Mouse (Mus musculus) heart, embryonic 11.5 days (tissue): ENCODE measurements around the gene Hsd17b13. TPM values are rescaled to one million over a fixed set of nuclear protein-coding genes. Genes with fewer than 3 reads are reported as not detected.
"Not testable (repeated sequence)": the region's sequence is repeated elsewhere in the genome, so short reads cannot be mapped to it uniquely, and the experiment has no call there.

ENCODE experiments used
- ATAC-seq: fragments of 200-750 bp; cut with Nextera tagmentation; replicated peaks from 2 replicates; pipeline ENCODE4 v1.8.0; 2017; ENCODE audit warnings: moderate library complexity; ENCODE audit not compliant: insufficient number of reproducible peaks, low FRiP score, low TSS enrichment
- H3K27ac ChIP-seq: fragments of 300-500 bp; sonication (generic); 2 replicates; pipeline ENCODE4 v1.5.1; 2014; ENCODE audit warnings: mild to moderate bottlenecking, low read depth, low read length
- H3K27me3 ChIP-seq: fragments of 300-500 bp; sonication (generic); 2 replicates; pipeline ENCODE4 v1.6.1; 2014; ENCODE audit warnings: mild to moderate bottlenecking, low read length, mixed read lengths; ENCODE audit not compliant: control insufficient read depth, insufficient read depth
- H3K36me3 ChIP-seq: fragments of 300-500 bp; sonication (generic); 2 replicates; pipeline ENCODE4 v1.6.1; 2014; ENCODE audit warnings: mild to moderate bottlenecking, low read length, moderate library complexity, mixed read lengths; ENCODE audit not compliant: control insufficient read depth, insufficient read depth
- H3K4me1 ChIP-seq: fragments of 300-500 bp; sonication (generic); 2 replicates; pipeline ENCODE4 v1.6.1; 2014; ENCODE audit warnings: low read length; ENCODE audit not compliant: control insufficient read depth, insufficient read depth
- H3K4me2 ChIP-seq: fragments of 300-500 bp; sonication (generic); 2 replicates; pipeline ENCODE4 v1.6.1; 2014; ENCODE audit warnings: mild to moderate bottlenecking, moderate library complexity
- H3K4me3 ChIP-seq: fragments of 300-500 bp; sonication (generic); 2 replicates; pipeline ENCODE4 v1.5.1; 2014; ENCODE audit warnings: low read depth, low read length
- H3K9ac ChIP-seq: fragments of 300-500 bp; sonication (generic); 2 replicates; pipeline ENCODE4 v1.6.1; 2014; ENCODE audit warnings: mild to moderate bottlenecking, low read depth, low read length, moderate library complexity
- H3K9me3 ChIP-seq: fragments of 300-500 bp; sonication (generic); replicated peaks from 2 replicates; pipeline ENCODE4 v1.6.1; 2016; ENCODE audit warnings: low read length; ENCODE audit not compliant: control insufficient read depth
- WGBS: fragments of 180-500 bp; shearing (Covaris S2); extraction: QIAGEN DNeasy Blood & Tissue Kit; methylation state at CpG from one replicate; pipeline ENCODE4 v1.1.7; 2014; ENCODE audit not compliant: insufficient replicate concordance; 5-methylcytosine and 5-hydroxymethylcytosine counted together
- polyA plus RNA-seq: library from polyadenylated mRNA; unstranded; fragments of >200 nt; fragmentation: Nextera tagmentation; extraction: Ambion mirVana; gene quantifications from 2 replicates; pipeline ENCODE4 v1.2.1, GENCODE M21; 2014

The Hsd17b13 gene
- polyA plus RNA-seq, 1 experiment from 2014 or later, result 0.20 TPM

DNA sequence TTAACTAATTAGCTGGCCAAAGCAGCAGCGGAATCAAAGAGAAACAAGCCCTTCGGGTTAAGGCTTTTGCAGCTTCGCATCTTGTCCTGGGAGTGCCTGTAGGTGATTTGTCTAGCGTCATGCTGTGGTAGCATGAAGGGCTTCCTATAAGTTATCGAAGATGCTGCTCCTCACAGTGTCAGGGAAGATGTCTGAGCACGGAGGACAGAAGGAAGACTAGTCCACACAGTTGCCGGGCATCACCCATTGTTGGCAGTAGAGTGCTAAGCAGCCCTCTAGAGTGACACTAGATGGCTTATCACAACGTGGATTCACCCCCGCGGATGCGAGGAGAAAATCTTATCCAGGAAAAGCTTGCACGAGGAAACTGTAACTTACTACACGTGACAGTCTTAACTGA is 4.4 kb downstream of the Hsd17b13 start:
- H3K9ac ChIP-seq, result no peak overlapping the region
- 58% methylated on average over 13 of the region's 13 CpGs for WGBS
- no peak overlapping the region for H3K4me3 ChIP-seq
- H3K9me3 ChIP-seq, result no peaks in the 10 kb centered on the region
- no peak overlapping the region for H3K27ac ChIP-seq
- no peaks in the 10 kb centered on the region for H3K4me1 ChIP-seq
- H3K27me3 ChIP-seq, result no peaks in the 10 kb centered on the region
- no peak for ATAC-seq
- no peaks in the 10 kb centered on the region for H3K36me3 ChIP-seq
- H3K4me2 ChIP-seq, result peak overlapping the region; percentile 41

DNA sequence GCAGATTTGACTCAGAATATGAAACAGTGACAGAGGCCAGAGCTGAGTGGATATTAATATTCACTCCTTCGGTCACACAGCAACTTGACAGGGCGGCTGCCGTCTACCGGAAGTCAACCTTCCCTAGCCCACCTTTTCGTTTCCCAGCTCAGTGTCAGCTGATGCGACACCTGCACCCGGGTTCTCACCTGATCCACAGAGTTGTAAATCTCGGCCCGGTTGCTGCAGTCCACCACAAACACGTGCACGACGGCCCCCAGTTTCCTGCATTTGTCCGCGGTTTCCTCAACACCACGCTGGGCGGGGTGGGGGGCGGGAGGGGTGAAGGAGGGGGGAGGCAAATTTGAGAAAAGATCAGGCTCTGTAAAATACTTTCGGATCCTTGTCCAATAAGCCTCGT is 4.8 kb downstream of the Hsd17b13 start:
- Histone ChIP-seq H3K4me2 (peak overlapping the region; percentile 41), H3K9me3 (no peaks in the 10 kb centered on the region), H3K4me3 (0 out of 2 replicates have a peak overlapping the region, but pooled peaks have one; percentile 10), H3K27ac (no peak overlapping the region), H3K4me1 (no peaks in the 10 kb centered on the region), H3K9ac (no peak overlapping the region), H3K27me3 (no peaks in the 10 kb centered on the region), H3K36me3 (no peaks in the 10 kb centered on the region)
- WGBS, result 46% methylated on average over 19 of the region's 19 CpGs
- ATAC-seq, result no peak

GRCm38 (mm10) chr5:103971051-103971450 is 6.2 kb downstream of the Hsd17b13 start:
- Histone ChIP-seq H3K36me3 (no peaks in the 10 kb centered on the region), H3K27me3 (no peaks in the 10 kb centered on the region), H3K4me3 (no peak overlapping the region), H3K4me2 (no peak overlapping the region), H3K27ac (no peak overlapping the region), H3K4me1 (no peaks in the 10 kb centered on the region), H3K9ac (no peak overlapping the region), H3K9me3 (no peaks in the 10 kb centered on the region)
- WGBS, result 54% methylated on average over 5 of the region's 5 CpGs
- ATAC-seq, result no peak

- WGBS, result 70% methylated on average over 1 of the region's 1 CpGs
Observed at GRCm38 (mm10) chr5:103962935-103963429, 14.2 kb downstream of the Hsd17b13 start.

DNA sequence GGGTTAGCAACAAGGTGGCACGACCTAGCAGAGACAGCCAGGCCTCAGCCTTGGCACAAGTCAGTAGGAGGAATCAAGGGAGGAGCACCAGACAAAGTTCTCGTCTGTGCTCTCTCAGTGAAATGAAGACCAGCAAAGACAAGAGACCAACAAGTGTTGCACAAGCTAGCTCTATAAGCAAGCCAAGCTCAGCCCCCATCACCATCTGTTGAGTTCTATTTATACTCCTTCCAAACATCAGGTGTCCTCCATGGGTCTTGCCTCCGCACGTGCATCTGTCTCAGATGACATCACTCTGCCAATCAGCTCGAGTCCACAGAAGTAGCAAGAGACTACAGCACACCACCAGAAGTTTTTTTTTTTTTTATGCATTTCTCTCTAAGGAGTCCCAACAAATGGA is 22.6 kb downstream of the Hsd17b13 start:
- no peaks in the 10 kb centered on the region for H3K27me3 ChIP-seq
- H3K9me3 ChIP-seq, result no peaks in the 10 kb centered on the region
- no peak overlapping the region for H3K4me2 ChIP-seq
- no peak for ATAC-seq
- H3K36me3 ChIP-seq, result no peaks in the 10 kb centered on the region
- H3K9ac ChIP-seq, result no peak overlapping the region
- no peaks in the 10 kb centered on the region for H3K4me1 ChIP-seq
- whole genome bisulfite sequencing, result 72% methylated on average over 5 of the region's 5 CpGs
- no peak overlapping the region for H3K4me3 ChIP-seq
- H3K27ac ChIP-seq, result no peak overlapping the region

More at GRCm38 (mm10) chr5:103962935-103963429, 14.2 kb downstream of the Hsd17b13 start:
- Histone ChIP-seq H3K9me3 (no peaks in the 10 kb centered on the region), H3K27ac (no peak overlapping the region), H3K27me3 (no peaks in the 10 kb centered on the region), H3K4me1 (no peaks in the 10 kb centered on the region), H3K9ac (no peak overlapping the region), H3K4me3 (no peak overlapping the region), H3K4me2 (no peak overlapping the region), H3K36me3 (no peaks in the 10 kb centered on the region)
- ATAC-seq, result no peak

DNA sequence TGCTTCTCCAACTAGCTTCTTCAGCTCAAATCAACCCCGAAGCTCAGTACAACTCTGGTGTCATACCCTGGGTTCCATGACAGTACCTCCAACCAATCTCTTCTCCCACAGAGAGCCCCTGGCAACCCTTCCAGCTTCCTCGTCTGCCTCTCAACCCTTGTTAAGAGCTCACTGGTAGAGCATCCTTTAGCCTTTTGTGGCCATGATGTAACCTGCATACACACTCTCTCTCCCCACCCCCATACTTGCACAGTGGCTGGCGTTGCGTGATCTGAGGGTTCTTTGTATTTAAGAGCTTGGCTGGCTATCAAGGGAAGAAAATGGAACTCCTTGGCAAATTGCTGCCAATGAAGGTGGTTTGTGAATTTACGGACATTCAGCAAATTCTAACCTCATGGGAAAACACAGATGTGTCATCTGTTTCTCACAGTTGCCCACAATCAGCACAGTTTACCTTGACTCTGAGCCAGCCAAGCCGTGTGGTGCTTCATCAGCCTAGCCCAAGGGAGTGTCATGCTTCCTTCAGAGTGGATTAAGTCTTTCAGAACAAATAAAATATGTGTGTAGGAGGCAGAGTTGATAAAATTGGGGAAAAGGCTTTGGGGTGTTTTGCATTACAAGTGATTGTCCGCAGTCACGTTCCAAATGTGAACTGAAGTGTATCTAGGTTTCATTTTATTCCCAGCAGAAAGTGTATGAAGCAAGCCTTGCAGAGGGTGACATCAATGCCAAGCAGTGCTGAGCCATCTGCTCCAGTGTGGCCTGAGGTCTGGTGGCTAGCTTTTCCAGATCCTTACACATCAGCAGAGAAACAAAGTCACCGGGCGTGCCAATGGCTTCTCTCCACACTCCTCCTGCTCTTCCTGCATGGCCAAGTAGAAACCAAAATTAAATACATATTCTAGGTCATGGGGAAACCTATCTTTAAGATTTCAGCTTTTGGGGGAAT is 23.8 kb downstream of the Hsd17b13 start:
- Histone ChIP-seq H3K4me1 (no peaks in the 10 kb centered on the region), H3K4me2 (no peak overlapping the region), H3K9me3 (no peaks in the 10 kb centered on the region), H3K9ac (no peak overlapping the region), H3K4me3 (no peak overlapping the region), H3K27ac (no peak overlapping the region), H3K27me3 (no peaks in the 10 kb centered on the region), H3K36me3 (no peaks in the 10 kb centered on the region)
- WGBS, result 78% methylated on average over 10 of the region's 10 CpGs
- ATAC-seq, result no peak

GRCm38 (mm10) chr5:103950138-103950537 is 27.1 kb downstream of the Hsd17b13 start:
- H3K36me3 ChIP-seq, H3K4me1 ChIP-seq, H3K9me3 ChIP-seq, H3K27ac ChIP-seq, ATAC-seq, H3K4me3 ChIP-seq, H3K27me3 ChIP-seq, H3K9ac ChIP-seq, H3K4me2 ChIP-seq: not testable (repeated sequence)
- 89% methylated on average over 15 of the region's 15 CpGs for WGBS

DNA sequence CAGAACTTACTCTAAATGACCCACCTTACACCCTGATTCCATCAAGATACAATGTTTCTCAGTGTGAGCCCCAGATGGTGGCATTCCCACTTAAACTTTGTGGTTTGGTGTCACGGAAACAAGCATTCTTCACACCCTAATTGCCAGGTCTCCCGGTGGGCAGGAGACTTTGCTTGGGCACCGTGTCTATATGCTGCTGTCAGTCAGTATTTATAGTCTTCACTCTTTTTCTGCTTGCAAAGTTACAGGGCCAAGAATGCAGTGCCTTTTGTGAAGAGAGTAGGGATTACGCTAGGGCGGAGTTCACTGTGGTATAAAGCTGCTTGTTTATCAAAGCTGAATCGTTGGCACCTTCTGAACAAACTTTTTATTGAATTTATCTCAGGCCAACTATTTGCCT is 34.0 kb downstream of the Hsd17b13 start:
- ATAC-seq, result no peak
- no peak overlapping the region for H3K4me3 ChIP-seq
- 74% methylated on average over 6 of the region's 6 CpGs for WGBS

More for the DNA sequence above, 34.0 kb downstream of the Hsd17b13 start:
- Histone ChIP-seq H3K36me3 (no peaks in the 10 kb centered on the region), H3K27me3 (no peaks in the 10 kb centered on the region), H3K9me3 (no peaks in the 10 kb centered on the region), H3K4me1 (peaks cover 14% of the 10 kb centered on the region), H3K4me2 (no peak overlapping the region), H3K27ac (no peak overlapping the region), H3K9ac (no peak overlapping the region)
